Mouse (Mus musculus): Measurements from ENCODE around the gene Xxylt1. TPM values are rescaled to one million over a fixed set of nuclear protein-coding genes. Genes with fewer than 3 reads are reported as not detected.

The Xxylt1 gene
- total and polyA plus RNA-seq, 2 experiments from 2014 or later = 21.0 to 32.8 TPM

DNA sequence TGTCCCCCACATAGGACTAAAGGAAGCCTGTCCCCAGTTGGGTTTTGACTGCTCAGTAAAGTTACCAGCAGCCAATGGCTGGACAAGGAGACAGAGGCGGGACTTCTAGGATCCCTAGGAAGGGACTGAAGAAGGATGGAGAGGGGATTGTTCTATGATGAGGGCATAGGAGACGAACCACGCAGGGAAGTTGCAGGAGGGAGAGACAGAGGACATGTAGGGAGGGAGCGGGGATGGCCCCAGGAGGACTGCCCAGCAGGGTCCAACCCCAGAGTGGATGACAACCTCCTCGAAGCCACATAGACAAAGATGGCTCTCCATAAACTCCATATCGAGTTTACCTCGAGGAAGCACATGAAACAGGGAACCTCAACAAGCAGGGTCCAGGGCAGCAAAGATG, 157.3 kb downstream of the Xxylt1 start:
- Histone ChIP-seq H3K4me1 (ENCODE audit: insufficient read depth, low read length) (no peaks in the 10 kb centered on the region), H3K9me3 (ENCODE audit: low read length) (no peaks in the 10 kb centered on the region), H3K4me3 (ENCODE audit: low read length) (no peak overlapping the region), H3K27ac (no peak overlapping the region), H3K9ac (replicated peaks; ENCODE audit: low read length) (no peak overlapping the region), H3K36me3 (ENCODE audit: insufficient read depth, low read length) (no peaks in the 10 kb centered on the region), H3K4me2 (ENCODE audit: low read depth, low read length) (no peak overlapping the region), H3K27me3 (ENCODE audit: insufficient read depth, low read length) (no peaks in the 10 kb centered on the region)
- no peak for ATAC-seq
- 73% methylated on average over 7 of the region's 7 CpGs for WGBS
- TF ChIP-seq CTCF (IDR thresholded peaks at IDR 0.05; ENCODE audit: low read depth) = no peak
- no peak for DNase-seq (ENCODE audit: low spot score)

DNA sequence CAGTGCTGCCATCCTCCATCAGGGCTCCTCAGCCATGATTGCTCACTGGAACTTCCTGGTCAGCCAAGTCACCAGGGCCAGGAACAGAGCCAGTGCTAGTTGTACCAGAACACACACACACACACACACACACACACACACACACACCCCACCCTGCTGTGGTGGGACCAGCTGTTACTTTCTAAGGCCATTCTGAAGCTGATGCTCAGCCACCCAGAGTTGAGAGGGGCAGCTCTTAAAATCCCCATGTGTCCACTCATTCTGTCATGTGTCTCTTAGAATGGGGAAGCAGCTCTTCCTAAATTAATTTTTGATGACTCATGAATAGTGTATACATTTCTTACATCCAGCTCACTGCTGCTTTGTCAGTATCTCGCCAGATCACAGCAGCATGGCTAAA, 158.7 kb downstream of the Xxylt1 start:
- 66% methylated on average over 1 of the region's 1 CpGs for WGBS
- no peaks in the 10 kb centered on the region for H3K4me1 ChIP-seq (ENCODE audit: insufficient read depth, low read length)
- no peaks in the 10 kb centered on the region for H3K27me3 ChIP-seq (ENCODE audit: insufficient read depth, low read length)
- DNase-seq (ENCODE audit: low spot score) = peak; percentile 21
- no peak overlapping the region for H3K9ac ChIP-seq (replicated peaks; ENCODE audit: low read length)
- no peaks in the 10 kb centered on the region for H3K9me3 ChIP-seq (ENCODE audit: low read length)
- no peak overlapping the region for H3K27ac ChIP-seq
- no peak for TF ChIP-seq CTCF (IDR thresholded peaks at IDR 0.05; ENCODE audit: low read depth)
- no peak for ATAC-seq
- no peak overlapping the region for H3K4me2 ChIP-seq (ENCODE audit: low read depth, low read length)
- H3K36me3 ChIP-seq (ENCODE audit: insufficient read depth, low read length) = no peaks in the 10 kb centered on the region
- no peak overlapping the region for H3K4me3 ChIP-seq (ENCODE audit: low read length)

DNA sequence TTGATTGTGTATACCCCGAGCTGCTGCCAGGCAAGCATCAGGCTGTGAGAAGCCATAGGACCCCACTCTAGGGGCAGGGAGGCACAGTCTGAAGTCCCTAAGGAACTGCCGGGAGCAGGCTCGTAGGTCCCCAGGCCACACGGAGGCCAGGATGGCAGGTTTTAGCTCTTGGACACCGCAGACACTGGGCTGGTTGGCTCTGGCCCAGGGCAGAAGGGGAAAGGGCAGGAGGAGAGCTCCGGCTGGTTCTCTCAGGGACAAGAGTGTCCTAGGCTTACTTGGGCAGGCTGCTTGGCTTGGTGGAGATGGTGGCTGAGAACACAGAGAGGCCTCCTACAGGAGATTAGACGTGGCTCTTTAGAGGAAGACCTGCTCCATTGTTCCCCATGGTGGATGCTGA, 162.4 kb downstream of the Xxylt1 start:
- Histone ChIP-seq H3K4me2 (ENCODE audit: low read depth, low read length) (no peak overlapping the region), H3K9me3 (ENCODE audit: low read length) (no peaks in the 10 kb centered on the region), H3K27ac (no peak overlapping the region), H3K4me3 (ENCODE audit: low read length) (no peak overlapping the region), H3K27me3 (ENCODE audit: insufficient read depth, low read length) (no peaks in the 10 kb centered on the region), H3K9ac (replicated peaks; ENCODE audit: low read length) (no peak overlapping the region), H3K36me3 (ENCODE audit: insufficient read depth, low read length) (no peaks in the 10 kb centered on the region), H3K4me1 (ENCODE audit: insufficient read depth, low read length) (no peaks in the 10 kb centered on the region; the same call in 1 of the 2 replicates)
- 92% methylated on average over 7 of the region's 7 CpGs for WGBS
- no peak for TF ChIP-seq CTCF (IDR thresholded peaks at IDR 0.05; ENCODE audit: low read depth)
- no peak for ATAC-seq
- DNase-seq (ENCODE audit: low spot score) = no peak

DNA sequence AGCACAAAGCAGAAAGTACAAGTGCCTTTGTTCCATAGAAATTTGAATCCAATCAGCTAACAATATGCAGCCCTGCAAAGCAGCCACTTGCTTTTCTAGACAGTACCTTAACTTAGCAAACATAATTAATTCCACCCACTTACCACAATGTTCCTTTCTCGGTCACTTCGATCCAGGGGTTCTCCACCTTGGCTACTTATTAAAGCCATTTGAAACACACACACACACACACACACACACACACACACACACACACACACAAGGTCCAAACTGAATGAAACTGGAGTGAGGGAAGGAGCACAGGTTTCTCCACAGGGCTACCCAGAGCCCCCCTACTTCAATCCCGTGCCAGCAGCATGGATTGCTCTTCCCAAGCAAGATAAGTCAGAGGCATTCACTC, 164.3 kb downstream of the Xxylt1 start:
- Histone ChIP-seq H3K27ac (no peak overlapping the region), H3K4me3 (ENCODE audit: low read length) (no peak overlapping the region), H3K36me3 (ENCODE audit: insufficient read depth, low read length) (no peaks in the 10 kb centered on the region), H3K4me2 (ENCODE audit: low read depth, low read length) (no peak overlapping the region), H3K9ac (replicated peaks; ENCODE audit: low read length) (no peak overlapping the region), H3K4me1 (ENCODE audit: insufficient read depth, low read length) (no peaks in the 10 kb centered on the region; the same call in 1 of the 2 replicates), H3K9me3 (ENCODE audit: low read length) (no peaks in the 10 kb centered on the region), H3K27me3 (ENCODE audit: insufficient read depth, low read length) (no peaks in the 10 kb centered on the region)
- no peak for TF ChIP-seq CTCF (IDR thresholded peaks at IDR 0.05; ENCODE audit: low read depth)
- DNase-seq (ENCODE audit: low spot score) (no peak), ATAC-seq (no peak)
- 79% methylated on average over 3 of the region's 3 CpGs for WGBS

DNA sequence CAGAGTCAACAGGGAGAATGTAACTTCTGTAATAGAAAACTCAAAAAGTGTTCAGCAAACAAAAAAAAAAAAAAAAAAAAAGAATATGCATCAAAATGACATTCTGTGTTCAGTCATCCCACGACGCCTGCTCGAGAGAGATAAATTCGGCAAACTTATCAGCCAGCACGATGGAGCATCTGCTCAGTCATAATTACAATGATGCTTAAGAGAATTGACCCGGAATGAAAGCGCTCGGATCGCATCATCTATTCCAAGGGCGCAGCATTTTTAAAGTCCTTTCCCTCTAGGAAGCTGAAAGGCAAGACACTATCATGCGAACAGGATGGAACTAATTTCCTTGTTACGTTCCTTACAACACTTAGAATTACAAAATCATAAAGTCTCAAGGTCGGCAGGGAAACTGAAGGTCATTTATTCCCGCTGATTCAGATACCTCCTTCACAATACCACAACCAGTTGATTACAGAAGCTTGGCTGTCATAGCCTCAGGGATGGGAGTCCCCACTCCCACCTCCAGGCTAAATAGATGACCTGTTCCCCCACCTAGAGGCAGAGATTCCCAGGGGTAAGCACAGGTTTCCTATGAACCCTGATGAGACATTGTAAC, 165.5 kb downstream of the Xxylt1 start:
- Histone ChIP-seq H3K9me3 (ENCODE audit: low read length) (no peaks in the 10 kb centered on the region), H3K27ac (no peak overlapping the region), H3K36me3 (ENCODE audit: insufficient read depth, low read length) (no peaks in the 10 kb centered on the region), H3K4me2 (ENCODE audit: low read depth, low read length) (no peak overlapping the region), H3K4me1 (ENCODE audit: insufficient read depth, low read length) (no peaks in the 10 kb centered on the region; the same call in 1 of the 2 replicates), H3K9ac (replicated peaks; ENCODE audit: low read length) (no peak overlapping the region), H3K4me3 (ENCODE audit: low read length) (no peak overlapping the region), H3K27me3 (ENCODE audit: insufficient read depth, low read length) (no peaks in the 10 kb centered on the region)
- ATAC-seq = no peak
- WGBS = 65% methylated on average over 14 of the region's 14 CpGs
- DNase-seq (ENCODE audit: low spot score) = peak; percentile 35
- TF ChIP-seq CTCF (IDR thresholded peaks at IDR 0.05; ENCODE audit: low read depth) = no peak

Other genes with a start within 250 kb of the Xxylt1 start
- gene Acap2, start 119.8 kb upstream of the Xxylt1 start, total RNA-seq (2014; rRNA removed) = 22.3 and 23.4 TPM in 2 replicates
- 11.9 and 12.3 TPM in 2 replicates for gene Acap2, start 119.8 kb upstream of the Xxylt1 start, polyA plus RNA-seq (2015; fragmentation: Nextera tagmentation; extraction: Ambion mirVana)
- 53.4 and 59.6 TPM in 2 replicates for gene Ppp1r2, start 193.8 kb upstream of the Xxylt1 start, total RNA-seq (2014; rRNA removed)
- gene Ppp1r2, start 193.8 kb upstream of the Xxylt1 start, polyA plus RNA-seq (2015; fragmentation: Nextera tagmentation; extraction: Ambion mirVana) = 104 TPM in 2 replicates
- gene Apod, start 233.4 kb upstream of the Xxylt1 start, total RNA-seq (2014; rRNA removed) = 48.1 and 68.5 TPM in 2 replicates
- gene Apod, start 233.4 kb upstream of the Xxylt1 start, polyA plus RNA-seq (2015; fragmentation: Nextera tagmentation; extraction: Ambion mirVana) = 293 and 295 TPM in 2 replicates